ENCODE assay signal across 9 mouse cellular contexts in the genomic region with DNA sequence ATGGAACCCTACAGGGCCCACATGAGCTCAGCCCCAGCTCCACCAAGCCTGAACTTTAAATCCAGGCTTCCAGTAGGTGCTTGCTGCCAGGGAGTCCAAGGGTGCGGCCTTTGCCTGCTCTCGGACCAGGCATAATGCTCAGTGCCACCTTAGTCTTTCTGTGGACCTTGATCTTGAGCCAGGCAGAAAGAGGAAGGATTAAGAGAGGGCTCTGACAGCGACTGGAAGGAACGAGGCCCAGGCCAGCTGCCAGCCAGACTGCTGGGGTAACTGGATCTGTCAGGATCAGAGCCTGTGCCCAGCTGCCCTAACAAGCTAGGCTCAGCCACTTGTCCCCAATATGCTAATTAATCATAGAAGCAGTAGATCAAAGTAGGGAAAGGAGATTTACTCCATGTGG. TPM values are rescaled to one million over a fixed set of nuclear protein-coding genes. Genes with fewer than 3 reads are reported as not detected.
DNase-seq lines count a peak whose midpoint lies in the region; ATAC-seq and TF ChIP-seq lines count a peak whose summit lies in the region.
"Had no signal": no experiment of that assay in that cellular context is flagged by ENCODE, and none has a peak within 500 bp of the region (broad histone marks: within the 10 kb centered on the region; RNA-seq: fewer than 3 reads in every experiment).

No protein-coding gene starts in this region.

- no peaks in the 10 kb centered on the region for H3K4me1 ChIP-seq in liver, embryonic 12.5 days
- H3K4me1 ChIP-seq in neural tube, embryonic 15.5 days: no peaks in the 10 kb centered on the region; the same call in 1 of the 2 replicates
- H3K4me1 ChIP-seq: embryonic facial prominence, embryonic 15.5 days had no signal

- no peaks in the 10 kb centered on the region for H3K36me3 ChIP-seq in liver, embryonic 12.5 days
- no peaks in the 10 kb centered on the region for H3K36me3 ChIP-seq in neural tube, embryonic 15.5 days
- H3K36me3 ChIP-seq: embryonic facial prominence, embryonic 15.5 days had no signal

- DNase-seq in liver: peak; percentile 4
- DNase-seq in brain, embryonic 14.5 days (ENCODE audit: low read depth): peak; percentile 77
- DNase-seq in embryo, embryonic 10 days (ENCODE audit: low spot score): no peak

- no peak overlapping the region for H3K27ac ChIP-seq in liver, embryonic 12.5 days
- H3K27ac ChIP-seq in neural tube, embryonic 15.5 days (replicated peaks): no peak overlapping the region
- H3K27ac ChIP-seq: embryonic facial prominence, embryonic 15.5 days had no signal

- no peak overlapping the region for H3K9ac ChIP-seq in liver, embryonic 12.5 days
- no peak overlapping the region for H3K9ac ChIP-seq in neural tube, embryonic 15.5 days (replicated peaks)
- H3K9ac ChIP-seq: embryonic facial prominence, embryonic 15.5 days had no signal

- peaks cover 8% of the 10 kb centered on the region for H3K9me3 ChIP-seq in liver, embryonic 12.5 days (replicated peaks)
- no peaks in the 10 kb centered on the region for H3K9me3 ChIP-seq in neural tube, embryonic 15.5 days (replicated peaks)
- H3K9me3 ChIP-seq: embryonic facial prominence, embryonic 15.5 days had no signal

- H3K4me2 ChIP-seq in liver, embryonic 12.5 days: no peak overlapping the region
- H3K4me2 ChIP-seq in neural tube, embryonic 15.5 days: no peak overlapping the region
- H3K4me2 ChIP-seq: embryonic facial prominence, embryonic 15.5 days had no signal

- no peak for TF ChIP-seq POLR2A in brain, embryonic 14.5 days (IDR thresholded peaks at IDR 0.05; ENCODE audit: borderline replicate concordance, extremely low read depth, insufficient read depth, insufficient read length, poor library complexity, severe bottlenecking)

- no peak for ATAC-seq in liver, embryonic 12.5 days
- ATAC-seq in granulocyte monocyte progenitor cell, adult 5-6 weeks (replicated peaks; ENCODE audit: poor library complexity, severe bottlenecking): peak; percentile 62; the same call in 1 of the 2 replicates
- ATAC-seq in megakaryocyte progenitor cell, adult 5-6 weeks (replicated peaks; ENCODE audit: poor library complexity): peak; percentile 54
- no peak for ATAC-seq in neural tube, embryonic 15.5 days (ENCODE audit: low FRiP score)

- no peak overlapping the region for H3K4me3 ChIP-seq in liver, embryonic 12.5 days
- H3K4me3 ChIP-seq in neural tube, embryonic 15.5 days (replicated peaks): no peak overlapping the region
- H3K4me3 ChIP-seq: embryonic facial prominence, embryonic 15.5 days; megakaryocyte, embryonic 14.5 days had no signal

- WGBS in liver, embryonic 12.5 days (ENCODE audit: insufficient replicate concordance): 53% methylated on average over 4 of the region's 4 CpGs
- 76% methylated on average over 4 of the region's 4 CpGs for WGBS in neural tube, embryonic 15.5 days

- H3K27me3 ChIP-seq in liver, embryonic 12.5 days (replicated peaks): peaks cover 50% of the 10 kb centered on the region
- no peaks in the 10 kb centered on the region for H3K27me3 ChIP-seq in neural tube, embryonic 15.5 days (replicated peaks)
- H3K27me3 ChIP-seq: embryonic facial prominence, embryonic 15.5 days had no signal

- TF ChIP-seq CTCF in brain, embryonic 14.5 days (IDR thresholded peaks at IDR 0.05; ENCODE audit: borderline replicate concordance, extremely low read depth, insufficient read depth, insufficient read length): no peak

RNA-seq across cellular contexts. Expression of a gene that starts 26.4 kb away (rescaled TPM):
- 2.5 and 3.7 TPM in 2 replicates for polyA plus RNA-seq in liver, embryonic 12.5 days (2016; fragmentation: Nextera tagmentation; extraction: Ambion mirVana)
- polyA plus RNA-seq in brain, embryonic 14.5 days (2012; rRNA removed): 0.43 and 0.67 TPM in 2 replicates
- total RNA-seq in granulocyte monocyte progenitor cell, adult 5-6 weeks (2014; fragmentation: Nextera tagmentation): 13.1 TPM in 2 replicates
- total RNA-seq in granulocyte monocyte progenitor cell, adult 5-6 weeks (2017): 4.0 and 6.6 TPM in 2 replicates
- total RNA-seq in megakaryocyte progenitor cell, adult 5-6 weeks (2015): 5.5 and 5.7 TPM in 2 replicates
- 4.8 and 5.0 TPM in 2 replicates for total RNA-seq in megakaryocyte progenitor cell, adult 5-6 weeks (2017)
- polyA plus RNA-seq in neural tube, embryonic 15.5 days (2015; fragmentation: Nextera tagmentation; extraction: Ambion mirVana): 1.0 and 2.9 TPM in 2 replicates

RNA-seq across cellular contexts. Expression of a gene that starts 34.2 kb away (rescaled TPM):
- 0.10 TPM in 1 of 2 replicates, not detected in the other for polyA plus RNA-seq in liver, embryonic 12.5 days (2016; fragmentation: Nextera tagmentation; extraction: Ambion mirVana)
- polyA plus RNA-seq in brain, embryonic 14.5 days (2012; rRNA removed): 0.03 TPM in 2 replicates
- not detected in 2 replicates for total RNA-seq in granulocyte monocyte progenitor cell, adult 5-6 weeks (2014; fragmentation: Nextera tagmentation)
- not detected in 2 replicates for total RNA-seq in granulocyte monocyte progenitor cell, adult 5-6 weeks (2017)
- total RNA-seq in megakaryocyte progenitor cell, adult 5-6 weeks (2015): 0.05 TPM in 2 replicates
- not detected in 2 replicates for total RNA-seq in megakaryocyte progenitor cell, adult 5-6 weeks (2017)
- polyA plus RNA-seq in neural tube, embryonic 15.5 days (2015; fragmentation: Nextera tagmentation; extraction: Ambion mirVana): 0.08 and 0.24 TPM in 2 replicates

Comparison
In these comparisons a context has a peak if more than half of its experiments do, and no peak if none do; other contexts are left out.
1. ATAC-seq: peak in granulocyte monocyte progenitor cell, adult 5-6 weeks (single experiment) and megakaryocyte progenitor cell, adult 5-6 weeks (single experiment); none in liver, embryonic 12.5 days (single experiment) and neural tube, embryonic 15.5 days (single experiment).